Mouse (Mus musculus) liver, embryonic 11.5 days (tissue): ENCODE results near the gene Fstl4. TPM values are rescaled to one million over a fixed set of nuclear protein-coding genes. Genes with fewer than 3 reads are reported as not detected.

Experiments
- ATAC-seq: fragments of 200-750 bp; cut with Nextera tagmentation; replicated peaks from 2 replicates; pipeline ENCODE4 v1.8.0; 2017; ENCODE audit warnings: moderate number of reproducible peaks, mild to moderate bottlenecking, moderate TSS enrichment, moderate library complexity; ENCODE audit not compliant: low FRiP score
- DNase-seq: peaks from one replicate; pipeline ENCODE4 v3.0.0-alpha.2; 2017; ENCODE audit warnings: low spot score
- H3K27ac ChIP-seq: fragments of 300-500 bp; sonication (generic); 2 replicates; pipeline ENCODE4 v1.5.1; 2014; ENCODE audit warnings: mild to moderate bottlenecking, low read depth, low read length, control low read depth
- H3K27me3 ChIP-seq: fragments of 300-500 bp; sonication (generic); replicated peaks from 2 replicates; pipeline ENCODE4 v1.6.1; 2014; ENCODE audit warnings: low read length, mixed read lengths; ENCODE audit not compliant: control insufficient read depth, insufficient read depth
- H3K36me3 ChIP-seq: fragments of 300-500 bp; sonication (generic); 2 replicates; pipeline ENCODE4 v1.6.1; 2014; ENCODE audit warnings: mild to moderate bottlenecking, low read length, moderate library complexity, mixed read lengths; ENCODE audit not compliant: control insufficient read depth, insufficient read depth
- H3K4me1 ChIP-seq: fragments of 300-500 bp; sonication (generic); replicated peaks from 2 replicates; pipeline ENCODE4 v1.6.1; 2014; ENCODE audit warnings: low read length, mixed read lengths; ENCODE audit not compliant: control insufficient read depth, insufficient read depth
- H3K4me2 ChIP-seq: fragments of 300-500 bp; sonication (generic); 2 replicates; pipeline ENCODE4 v1.6.1; 2014; ENCODE audit warnings: mild to moderate bottlenecking, control low read depth, moderate library complexity
- H3K4me3 ChIP-seq: fragments of 300-500 bp; sonication (generic); 2 replicates; pipeline ENCODE4 v1.5.1; 2014; ENCODE audit warnings: low read depth, low read length, control low read depth
- H3K9ac ChIP-seq: fragments of 300-500 bp; sonication (generic); 2 replicates; pipeline ENCODE4 v1.6.1; 2014; ENCODE audit warnings: low read depth, low read length, control low read depth
- H3K9me3 ChIP-seq: fragments of 300-500 bp; sonication (generic); 2 replicates; pipeline ENCODE4 v1.6.1; 2016; ENCODE audit warnings: low read length, inconsistent platforms, mixed read lengths; ENCODE audit not compliant: control insufficient read depth
- WGBS: fragments of 180-500 bp; shearing (Covaris S2); extraction: QIAGEN DNeasy Blood & Tissue Kit; methylation state at CpG from one replicate; pipeline ENCODE4 v1.1.7; 2014; 5-methylcytosine and 5-hydroxymethylcytosine counted together
- polyA plus RNA-seq: library from polyadenylated mRNA; unstranded; fragments of >200 nt; fragmentation: Nextera tagmentation; extraction: Ambion mirVana; gene quantifications from 2 replicates; pipeline ENCODE4 v1.2.1, GENCODE M21; 2014

Fstl4 gene
- polyA plus RNA-seq, 1 experiment from 2014 or later, result 0.49 TPM

- Histone ChIP-seq H3K27ac (no peak overlapping the region), H3K9me3 (no peaks in the 10 kb centered on the region), H3K4me3 (no peak overlapping the region), H3K36me3 (no peaks in the 10 kb centered on the region), H3K27me3 (no peaks in the 10 kb centered on the region), H3K4me1 (no peaks in the 10 kb centered on the region), H3K4me2 (no peak overlapping the region), H3K9ac (no peak overlapping the region)
- ATAC-seq (no peak), DNase-seq (no peak)
- WGBS, result 71% methylated on average over 9 of the region's 9 CpGs
Observed at GRCm38 (mm10) chr11:52968809-52969208, 204.4 kb downstream of the Fstl4 start.

- Histone ChIP-seq H3K9ac (no peak overlapping the region), H3K4me3 (no peak overlapping the region), H3K4me1 (no peaks in the 10 kb centered on the region), H3K9me3 (no peaks in the 10 kb centered on the region), H3K4me2 (no peak overlapping the region), H3K27me3 (no peaks in the 10 kb centered on the region), H3K36me3 (no peaks in the 10 kb centered on the region), H3K27ac (no peak overlapping the region)
- ATAC-seq, result no peak
- DNase-seq, result no peak
- WGBS, result 73% methylated on average over 6 of the region's 6 CpGs
Observed at GRCm38 (mm10) chr11:52970396-52970795, 206.0 kb downstream of the Fstl4 start.

- DNase-seq (no peak), ATAC-seq (no peak)
- Histone ChIP-seq H3K27ac (no peak overlapping the region), H3K27me3 (no peaks in the 10 kb centered on the region), H3K9ac (no peak overlapping the region), H3K36me3 (no peaks in the 10 kb centered on the region), H3K4me2 (no peak overlapping the region), H3K4me1 (no peaks in the 10 kb centered on the region), H3K9me3 (no peaks in the 10 kb centered on the region), H3K4me3 (no peak overlapping the region)
- WGBS, result 52% methylated on average over 8 of the region's 8 CpGs
Observed at GRCm38 (mm10) chr11:52986986-52987385, 222.6 kb downstream of the Fstl4 start.

- Histone ChIP-seq H3K9me3 (no peaks in the 10 kb centered on the region), H3K4me2 (no peak overlapping the region), H3K27ac (no peak overlapping the region), H3K9ac (no peak overlapping the region), H3K27me3 (no peaks in the 10 kb centered on the region), H3K4me1 (no peaks in the 10 kb centered on the region), H3K4me3 (no peak overlapping the region), H3K36me3 (no peaks in the 10 kb centered on the region)
- no peak for DNase-seq
- ATAC-seq, result no peak
- 82% methylated on average over 5 of the region's 5 CpGs for WGBS
Observed at GRCm38 (mm10) chr11:52994688-52995087, 230.3 kb downstream of the Fstl4 start.

- ATAC-seq (no peak), DNase-seq (no peak)
- H3K27ac ChIP-seq, result no peak overlapping the region
- H3K9ac ChIP-seq, result no peak overlapping the region
- no peaks in the 10 kb centered on the region for H3K9me3 ChIP-seq
- H3K27me3 ChIP-seq, result no peaks in the 10 kb centered on the region
- H3K4me3 ChIP-seq, result no peak overlapping the region
- H3K36me3 ChIP-seq, result no peaks in the 10 kb centered on the region
- H3K4me1 ChIP-seq, result no peaks in the 10 kb centered on the region
- WGBS, result 79% methylated on average over 16 of the region's 16 CpGs
- H3K4me2 ChIP-seq, result no peak overlapping the region
Observed at GRCm38 (mm10) chr11:52996434-52997093, 232.1 kb downstream of the Fstl4 start.

DNA sequence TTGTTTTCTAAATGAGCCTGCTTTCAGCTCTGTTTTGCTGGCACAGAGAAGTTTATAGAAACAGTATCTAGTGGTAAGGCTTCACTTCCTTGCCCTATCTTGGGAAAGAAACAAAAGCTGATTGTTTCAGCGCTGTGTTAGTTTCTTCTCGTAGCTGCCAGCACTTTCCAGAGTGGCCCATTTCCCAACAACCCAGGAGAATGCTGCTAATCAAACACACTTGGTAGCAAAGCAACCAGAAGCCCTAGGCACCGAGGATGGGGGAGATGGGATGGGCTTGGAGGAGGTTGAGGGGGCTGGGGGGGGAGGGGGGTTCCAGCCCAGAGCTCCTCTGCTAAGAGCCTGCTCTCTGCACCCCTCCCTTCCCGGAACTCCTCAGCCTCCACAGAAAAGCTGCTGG is 233.0 kb downstream of the Fstl4 start:
- Histone ChIP-seq H3K9me3 (no peaks in the 10 kb centered on the region), H3K4me2 (no peak overlapping the region), H3K27ac (no peak overlapping the region), H3K36me3 (no peaks in the 10 kb centered on the region), H3K4me1 (no peaks in the 10 kb centered on the region), H3K9ac (no peak overlapping the region), H3K27me3 (no peaks in the 10 kb centered on the region), H3K4me3 (no peak overlapping the region)
- 38% methylated on average over 4 of the region's 4 CpGs for WGBS
- no peak for DNase-seq
- no peak for ATAC-seq

- no peak overlapping the region for H3K27ac ChIP-seq
- no peak overlapping the region for H3K4me3 ChIP-seq
- no peak overlapping the region for H3K9ac ChIP-seq
- DNase-seq, result no peak
- no peaks in the 10 kb centered on the region for H3K9me3 ChIP-seq
- H3K27me3 ChIP-seq, result no peaks in the 10 kb centered on the region
- H3K36me3 ChIP-seq, result no peaks in the 10 kb centered on the region
- no peak overlapping the region for H3K4me2 ChIP-seq
- H3K4me1 ChIP-seq, result no peaks in the 10 kb centered on the region
- no peak for ATAC-seq
- WGBS, result 84% methylated on average over 11 of the region's 11 CpGs
Observed at GRCm38 (mm10) chr11:53000226-53000625, 235.8 kb downstream of the Fstl4 start.

DNA sequence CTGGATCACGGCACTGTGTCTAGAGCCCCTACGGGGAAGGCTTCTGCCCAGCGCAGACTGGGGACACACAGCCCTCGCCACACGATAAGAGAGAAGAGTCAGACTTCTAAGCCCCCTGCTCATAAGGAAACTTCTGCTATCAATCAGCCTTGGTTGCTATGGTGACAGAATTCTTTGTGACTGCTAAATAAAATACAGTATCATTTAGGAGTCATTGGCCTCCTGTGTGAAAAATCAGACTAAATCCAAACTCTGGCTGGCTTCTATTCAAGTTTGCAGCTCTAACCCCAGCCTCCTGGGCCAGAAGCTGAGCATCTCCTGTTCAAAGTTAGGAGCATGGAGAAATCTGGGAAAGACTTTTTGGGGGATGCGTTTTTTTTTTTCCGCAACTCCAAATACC is 238.9 kb downstream of the Fstl4 start:
- no peak overlapping the region for H3K4me3 ChIP-seq
- DNase-seq, result no peak
- 66% methylated on average over 7 of the region's 7 CpGs for WGBS
- H3K9me3 ChIP-seq, result no peaks in the 10 kb centered on the region
- H3K36me3 ChIP-seq, result no peaks in the 10 kb centered on the region
- no peak overlapping the region for H3K27ac ChIP-seq
- H3K4me2 ChIP-seq, result no peak overlapping the region
- no peaks in the 10 kb centered on the region for H3K4me1 ChIP-seq
- no peak for ATAC-seq
- no peak overlapping the region for H3K9ac ChIP-seq
- no peaks in the 10 kb centered on the region for H3K27me3 ChIP-seq

DNA sequence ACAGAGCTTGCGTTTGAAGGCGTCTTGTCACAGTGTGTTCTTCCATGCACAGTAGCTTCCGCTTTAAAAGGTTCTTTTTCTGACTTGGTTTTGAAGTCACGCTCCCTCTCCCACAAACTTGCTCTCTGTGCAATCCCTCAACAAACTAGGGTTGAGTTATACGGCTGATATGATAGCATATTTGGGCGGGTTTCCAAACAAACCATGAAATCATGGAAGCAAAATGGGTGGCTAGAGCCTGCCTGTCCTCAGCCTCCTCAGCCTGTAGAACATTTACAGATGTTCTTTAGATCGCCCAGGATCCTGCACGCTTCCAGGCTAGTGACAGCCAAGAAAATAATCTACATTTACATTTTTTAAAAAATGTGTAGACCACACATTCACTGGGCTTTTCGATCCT is 239.4 kb downstream of the Fstl4 start:
- Histone ChIP-seq H3K4me3 (no peak overlapping the region), H3K9ac (no peak overlapping the region), H3K27ac (no peak overlapping the region), H3K36me3 (no peaks in the 10 kb centered on the region), H3K9me3 (no peaks in the 10 kb centered on the region), H3K4me2 (no peak overlapping the region), H3K27me3 (no peaks in the 10 kb centered on the region), H3K4me1 (no peaks in the 10 kb centered on the region)
- ATAC-seq (no peak), DNase-seq (no peak)
- WGBS, result 84% methylated on average over 9 of the region's 9 CpGs
